In the genomic region with DNA sequence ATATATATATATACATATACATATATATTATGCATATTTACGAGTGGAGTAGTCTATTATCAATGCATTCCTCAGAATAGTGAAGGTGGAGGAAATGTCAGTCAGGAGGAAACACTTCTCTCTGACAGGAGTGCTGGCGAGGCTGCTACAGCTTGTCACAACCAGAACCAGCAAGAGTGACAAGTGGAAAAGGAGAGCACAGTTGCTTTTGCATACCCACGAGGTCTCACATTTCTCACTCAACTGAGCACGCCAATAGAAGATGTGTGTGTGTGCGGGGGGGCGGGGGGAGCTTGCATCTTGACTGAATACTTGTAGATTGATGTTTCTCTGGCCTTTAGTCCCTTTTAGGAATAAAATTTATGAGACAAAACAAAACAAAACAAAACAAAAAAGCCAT, we compare ENCODE assay signal across 15 mouse cellular contexts. TPM values are rescaled to one million over a fixed set of nuclear protein-coding genes. Genes with fewer than 3 reads are reported as not detected.
DNase-seq lines count a peak whose midpoint lies in the region.
"Had no signal": no experiment of that assay in that cellular context is flagged by ENCODE, and none has a peak within 500 bp of the region (broad histone marks: within the 10 kb centered on the region; RNA-seq: fewer than 3 reads in every experiment).

No protein-coding gene starts in this region.

- H3K4me1 ChIP-seq in heart, embryonic 10.5 days, result peaks cover 15% of the 10 kb centered on the region
- H3K4me1 ChIP-seq: embryonic facial prominence, embryonic 13.5 days; hindbrain, embryonic 10.5 days; hindbrain, embryonic 15.5 days had no signal

- peak; percentile 24 to 33 for DNase-seq in cerebellum, postnatal 10 days
- DNase-seq in cerebellum, adult 11 months, result no peak
- DNase-seq in heart, embryonic 10.5 days (ENCODE audit: low spot score), result no peak
- no peak for DNase-seq in heart, adult 9 months (ENCODE audit: low spot score in 2 of 2)
- DNase-seq in retina, postnatal 1 day, result peak; percentile 44
- DNase-seq in retina, embryonic 14.5 days (ENCODE audit: low spot score), result no peak
- DNase-seq in urinary bladder, adult 18-20 months (ENCODE audit: low spot score in 2 of 2), result no peak
- DNase-seq: adrenal gland, postnatal 10 days; gastrocnemius, postnatal 10 days; heart, adult 18-20 months; heart, postnatal 14 days; kidney, adult 8-10 months had no signal

- no peaks in the 10 kb centered on the region for H3K27me3 ChIP-seq in heart, embryonic 10.5 days (ENCODE audit: insufficient read depth, poor library complexity, severe bottlenecking)
- H3K27me3 ChIP-seq: embryonic facial prominence, embryonic 13.5 days; hindbrain, embryonic 15.5 days had no signal

- 48% methylated on average over 6 of the region's 6 CpGs for WGBS in heart, embryonic 10.5 days

- no peaks in the 10 kb centered on the region for H3K36me3 ChIP-seq in heart, embryonic 10.5 days
- H3K36me3 ChIP-seq: embryonic facial prominence, embryonic 13.5 days; hindbrain, embryonic 10.5 days; hindbrain, embryonic 15.5 days had no signal

- no peak overlapping the region for H3K4me3 ChIP-seq in heart, embryonic 10.5 days
- H3K4me3 ChIP-seq: embryonic facial prominence, embryonic 13.5 days; hindbrain, embryonic 10.5 days; hindbrain, embryonic 15.5 days had no signal

- no peaks in the 10 kb centered on the region for H3K9me3 ChIP-seq in heart, embryonic 10.5 days
- H3K9me3 ChIP-seq: embryonic facial prominence, embryonic 13.5 days; hindbrain, embryonic 10.5 days; hindbrain, embryonic 15.5 days had no signal

- peak overlapping the region; percentile 33; the same call in 1 of the 2 replicates for H3K27ac ChIP-seq in heart, embryonic 10.5 days
- H3K27ac ChIP-seq: embryonic facial prominence, embryonic 13.5 days; hindbrain, embryonic 10.5 days; hindbrain, embryonic 15.5 days had no signal

RNA-seq across cellular contexts. Expression of gene Bend6, which starts 11.5 kb away (rescaled TPM):
- polyA plus RNA-seq in heart, embryonic 10.5 days (2016; fragmentation: Nextera tagmentation; extraction: Ambion mirVana), result 2.6 and 2.9 TPM in 2 replicates

RNA-seq across cellular contexts. Expression of gene Dst, which starts 11.9 kb away (rescaled TPM):
- polyA plus RNA-seq in heart, embryonic 10.5 days (2016; fragmentation: Nextera tagmentation; extraction: Ambion mirVana), result 15.0 and 16.2 TPM in 2 replicates

Comparison
In these comparisons a context has a peak if more than half of its experiments do, and no peak if none do; other contexts are left out.
1. DNase-seq: peak in cerebellum, postnatal 10 days (2 of 2) and retina, postnatal 1 day (single experiment); none in cerebellum, adult 11 months (single experiment), heart, embryonic 10.5 days (single experiment), heart, adult 9 months (0 of 2), retina, embryonic 14.5 days (single experiment) and urinary bladder, adult 18-20 months (0 of 2).